Mouse (Mus musculus): ENCODE measurements around the gene Ndc1.
"Not testable (repeated sequence)": the region's sequence is repeated elsewhere in the genome, so short reads cannot be mapped to it uniquely, and the experiment has no call there.

Ndc1 gene

DNA sequence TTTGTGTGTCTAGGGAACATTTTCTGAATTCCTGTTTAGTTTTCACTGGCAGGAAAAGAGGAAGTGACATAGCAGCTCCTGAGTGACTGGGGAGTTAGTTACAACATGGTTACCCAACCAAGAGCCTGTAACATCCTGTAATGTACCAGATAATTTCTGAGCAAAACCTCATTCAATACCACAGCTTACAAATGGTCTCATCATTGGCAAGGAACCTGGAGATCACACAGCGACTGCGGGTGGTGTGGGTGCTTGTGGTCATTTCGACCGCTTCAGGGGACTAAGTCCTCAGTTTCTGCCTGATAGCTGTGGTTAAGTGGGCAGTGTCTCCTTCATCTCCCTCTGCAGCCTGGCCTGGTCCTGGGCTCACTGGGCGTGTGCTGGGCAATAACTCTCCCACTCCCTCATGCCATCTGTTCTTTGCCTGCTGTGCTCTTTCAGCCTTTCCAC lies 3.4 kb upstream of the Ndc1 start:
- no peak for DNase-seq (ENCODE audit: low spot score)

- not testable (repeated sequence) for DNase-seq (ENCODE audit: low spot score)
Measured at GRCm38 (mm10) chr4:107366408-107366807, 1.2 kb upstream of the Ndc1 start.

DNA sequence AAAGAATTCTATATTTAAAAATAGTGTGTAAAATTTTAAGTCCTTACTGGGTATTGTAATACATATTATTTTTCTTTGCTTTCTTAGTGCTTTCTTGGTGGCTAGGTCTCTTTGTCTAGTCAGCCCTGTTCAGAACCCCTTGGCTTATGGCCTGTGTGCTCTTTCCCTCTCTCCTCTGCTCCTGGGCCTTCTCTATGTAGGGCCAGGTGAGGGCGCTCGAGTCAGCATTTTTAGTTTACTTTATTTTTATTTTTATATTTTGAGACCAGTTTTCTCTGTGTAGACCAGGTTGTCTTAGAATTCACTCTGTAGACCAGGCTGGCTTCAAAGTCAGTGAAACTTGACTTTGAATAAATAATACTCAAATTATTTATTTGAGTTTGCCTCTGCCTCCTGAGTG lies 4.7 kb downstream of the Ndc1 start:
- no peak for DNase-seq (ENCODE audit: low spot score)

- no peak for DNase-seq (ENCODE audit: low spot score)
Measured at GRCm38 (mm10) chr4:107374677-107375076, 7.1 kb downstream of the Ndc1 start.

- DNase-seq (ENCODE audit: low spot score): no peak
Measured at GRCm38 (mm10) chr4:107378954-107379353, 11.4 kb downstream of the Ndc1 start.

GRCm38 (mm10) chr4:107380871-107381270 lies 13.3 kb downstream of the Ndc1 start:
- no peak for DNase-seq (ENCODE audit: low spot score)

- DNase-seq (ENCODE audit: low spot score): no peak
Measured at GRCm38 (mm10) chr4:107387038-107387437, 19.5 kb downstream of the Ndc1 start.

GRCm38 (mm10) chr4:107387465-107387864 lies 19.9 kb downstream of the Ndc1 start:
- no peak for DNase-seq (ENCODE audit: low spot score)

GRCm38 (mm10) chr4:107388291-107388690 lies 20.7 kb downstream of the Ndc1 start:
- DNase-seq (ENCODE audit: low spot score): no peak

DNA sequence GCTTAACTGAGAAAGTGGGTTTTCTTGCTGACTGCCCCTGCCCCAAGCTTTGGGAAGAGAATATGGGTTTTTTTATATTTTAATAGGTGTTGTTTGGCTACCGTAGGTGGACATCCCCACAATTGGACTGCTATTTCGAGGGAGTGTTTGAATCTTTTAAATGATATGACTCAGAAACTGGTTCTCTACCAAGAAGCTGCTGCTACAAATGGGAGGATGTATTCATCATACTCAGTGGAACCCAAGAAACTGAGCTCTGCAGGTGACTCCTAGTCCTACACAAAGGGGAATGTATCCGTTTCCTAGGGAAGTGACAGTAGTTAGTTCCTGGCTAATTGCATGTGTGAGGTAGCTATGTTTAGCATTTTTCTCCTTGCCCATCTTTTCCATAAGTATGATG lies 21.8 kb downstream of the Ndc1 start:
- no peak for DNase-seq (ENCODE audit: low spot score)

GRCm38 (mm10) chr4:107393771-107394170 lies 26.2 kb downstream of the Ndc1 start:
- DNase-seq (ENCODE audit: low spot score): no peak

- DNase-seq (ENCODE audit: low spot score): no peak
Measured at GRCm38 (mm10) chr4:107420202-107420601, 52.6 kb downstream of the Ndc1 start.

- no peak for DNase-seq (ENCODE audit: low spot score)
Measured at GRCm38 (mm10) chr4:107421711-107422110, 54.1 kb downstream of the Ndc1 start.

GRCm38 (mm10) chr4:107422176-107422575 lies 54.6 kb downstream of the Ndc1 start:
- no peak for DNase-seq (ENCODE audit: low spot score)

DNA sequence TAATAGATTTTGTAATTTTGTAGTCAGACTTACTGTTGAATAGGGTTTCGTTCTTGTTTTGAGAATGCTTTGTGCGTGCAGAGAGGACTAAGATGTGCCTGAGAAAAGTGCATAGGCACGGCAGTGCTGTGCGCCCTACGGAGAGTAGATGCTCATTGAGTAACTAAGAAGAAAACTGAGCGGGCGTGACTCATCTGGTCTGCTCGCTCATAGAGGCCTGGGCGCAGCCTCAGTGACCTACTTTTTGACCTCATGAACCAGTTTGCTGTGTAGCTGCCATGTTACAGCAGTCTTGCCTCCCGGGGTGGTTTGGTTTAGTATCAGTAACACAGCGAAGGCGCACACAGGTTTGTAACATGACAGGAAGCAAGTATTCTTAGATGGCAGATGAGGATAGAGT lies 58.0 kb downstream of the Ndc1 start:
- DNase-seq (ENCODE audit: low spot score): no peak

DNA sequence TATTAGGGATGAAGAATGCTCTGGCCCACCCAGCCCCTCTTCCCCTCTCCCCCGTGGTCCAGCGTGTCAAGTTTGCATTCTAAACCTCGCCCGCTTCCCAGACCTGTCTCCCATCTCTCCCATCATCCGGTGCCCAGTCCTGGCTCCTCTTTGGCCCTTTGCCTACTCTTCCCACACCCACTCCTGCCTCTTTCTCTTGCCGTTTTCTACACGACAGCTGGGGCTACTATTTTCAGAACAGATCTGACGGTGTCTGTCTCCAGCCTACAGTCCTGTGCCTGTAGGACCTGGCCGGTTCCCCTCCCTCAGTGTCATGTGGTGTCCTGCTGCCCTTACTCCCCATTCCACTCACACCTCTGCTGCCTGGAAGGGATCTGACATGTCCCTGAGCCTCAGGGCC lies 59.0 kb downstream of the Ndc1 start:
- no peak for DNase-seq (ENCODE audit: low spot score)

DNA sequence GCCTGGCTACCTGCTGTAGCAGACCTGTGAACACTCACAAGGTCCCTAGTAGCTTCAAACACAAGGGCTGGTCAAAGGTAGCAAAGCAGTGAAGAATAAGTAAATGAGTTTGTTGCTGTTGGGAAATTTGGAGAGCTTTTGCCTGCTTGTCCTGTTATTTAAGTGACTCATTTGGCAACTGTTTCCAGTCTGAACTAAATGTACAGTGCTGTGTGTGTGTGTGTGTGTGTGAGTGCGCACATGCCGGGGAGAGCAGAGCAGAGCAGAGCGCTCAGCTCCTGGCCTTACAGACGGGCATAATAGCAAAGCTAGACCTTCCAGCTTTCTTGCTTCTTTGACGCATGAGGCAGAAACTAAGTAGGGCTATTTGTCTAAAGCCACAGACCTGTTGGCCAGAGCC lies 65.1 kb downstream of the Ndc1 start:
- no peak for DNase-seq (ENCODE audit: low spot score)

- DNase-seq (ENCODE audit: low spot score): no peak
Measured at GRCm38 (mm10) chr4:107433998-107434355, 66.4 kb downstream of the Ndc1 start.

GRCm38 (mm10) chr4:107434356-107435237 lies 67.0 kb downstream of the Ndc1 start, which contains the start of gene Glis1:
Glis1 (plus strand) TSS chr4:107434591.
- DNase-seq (ENCODE audit: low spot score): peak; percentile 73

- no peak for DNase-seq (ENCODE audit: low spot score)
Measured at GRCm38 (mm10) chr4:107435238-107435946, 67.8 kb downstream of the Ndc1 start.

DNA sequence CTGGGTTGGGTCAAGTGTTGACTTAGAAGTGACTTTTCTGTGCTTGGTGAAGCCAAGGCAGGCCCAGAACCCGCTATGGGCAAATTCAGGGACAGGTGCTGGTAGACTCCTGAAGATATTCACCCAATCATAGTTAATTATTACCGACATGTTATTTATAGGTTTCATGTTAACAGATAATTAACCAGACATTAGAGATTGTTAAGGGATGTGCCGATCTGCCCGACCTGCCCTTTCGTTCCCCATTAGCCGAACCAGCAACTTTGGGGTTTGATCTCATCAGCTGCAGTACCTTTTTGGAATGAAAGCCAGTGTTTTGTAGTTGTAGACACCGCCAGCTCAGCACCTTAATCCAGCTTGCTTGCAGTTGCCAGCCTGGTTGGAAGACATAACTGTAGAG lies 68.9 kb downstream of the Ndc1 start:
- no peak for DNase-seq (ENCODE audit: low spot score)

- DNase-seq (ENCODE audit: low spot score): no peak
Measured at GRCm38 (mm10) chr4:107438741-107439140, 71.2 kb downstream of the Ndc1 start.

- DNase-seq (ENCODE audit: low spot score): no peak
Measured at GRCm38 (mm10) chr4:107440306-107440705, 72.7 kb downstream of the Ndc1 start.

All from testis, postnatal 14 days (tissue).